Mouse (Mus musculus) kidney, adult 11 months (tissue): ENCODE data around the gene Gm13285.
"Not testable (repeated sequence)": the region's sequence is repeated elsewhere in the genome, so short reads cannot be mapped to it uniquely, and the experiment has no call there.

Experiments
- DNase-seq: peaks from one replicate; pipeline ENCODE4 v3.0.0; 2022

Gm13285 gene

GRCm38 (mm10) chr4:88797097-88797496, 2.4 kb upstream of the Gm13285 start, which contains the start of gene Gm13279:
TSS of gene Gm13279 (plus strand) at chr4:88797397.
- not testable (repeated sequence) for DNase-seq

GRCm38 (mm10) chr4:88802954-88803353, 3.5 kb downstream of the Gm13285 start, which contains the start of gene Gm13287:
TSS of gene Gm13287 (plus strand) at chr4:88803254.
- not testable (repeated sequence) for DNase-seq

GRCm38 (mm10) chr4:88805231-88805630, 5.8 kb downstream of the Gm13285 start, which contains the start of gene Gm13288:
TSS of gene Gm13288 (plus strand) at chr4:88805531.
- DNase-seq = not testable (repeated sequence)

GRCm38 (mm10) chr4:88805761-88806160, 6.3 kb downstream of the Gm13285 start:
- peak; percentile 52 for DNase-seq

- DNase-seq = no peak
Observed at GRCm38 (mm10) chr4:88815928-88816327, 16.5 kb downstream of the Gm13285 start, which contains the start of gene Ifna7. TSS of gene Ifna7 (plus strand) at chr4:88816228.

GRCm38 (mm10) chr4:88819659-88820058, 20.2 kb downstream of the Gm13285 start, which contains the start of gene Ifna11:
TSS of gene Ifna11 (plus strand) at chr4:88819959.
- DNase-seq = no peak

- DNase-seq = no peak
Observed at GRCm38 (mm10) chr4:88822995-88823394, 23.5 kb downstream of the Gm13285 start.

GRCm38 (mm10) chr4:88827116-88827515, 27.7 kb downstream of the Gm13285 start, which contains the start of gene Ifna6:
TSS of gene Ifna6 (plus strand) at chr4:88827416.
- not testable (repeated sequence) for DNase-seq

- peak; percentile 3 for DNase-seq
Observed at GRCm38 (mm10) chr4:88830523-88830922, 31.1 kb downstream of the Gm13285 start.

GRCm38 (mm10) chr4:88835225-88835624, 35.8 kb downstream of the Gm13285 start, which contains the start of gene Ifna5:
TSS of gene Ifna5 (plus strand) at chr4:88835525.
- DNase-seq = not testable (repeated sequence)

- DNase-seq = no peak
Observed at GRCm38 (mm10) chr4:88838828-88839227, 39.4 kb downstream of the Gm13285 start.

GRCm38 (mm10) chr4:88840058-88840457, 40.6 kb downstream of the Gm13285 start:
- no peak for DNase-seq

- DNase-seq = no peak
Observed at GRCm38 (mm10) chr4:88841438-88841911, 42.0 kb downstream of the Gm13285 start, which contains the start of gene Ifna4. TSS of gene Ifna4 (plus strand) at chr4:88841861.

GRCm38 (mm10) chr4:88845334-88845733, 45.9 kb downstream of the Gm13285 start:
- DNase-seq = no peak

- DNase-seq = no peak
Observed at GRCm38 (mm10) chr4:88849698-88850097, 50.2 kb downstream of the Gm13285 start, which contains the start of gene Ifna1. TSS of gene Ifna1 (plus strand) at chr4:88850087.
